Mouse (Mus musculus) T-helper 2 cell (primary cell): ENCODE results near the gene Gm21149.
"Not testable (repeated sequence)": the region's sequence is repeated elsewhere in the genome, so short reads cannot be mapped to it uniquely, and the experiment has no call there.

Experiments
- in situ Hi-C: fragments of 300-600 bp; cut with MboI, MseI; formaldehyde crosslinking; loops from one replicate; pipeline ENCODE4 v1.15.1; 2025; ENCODE audit warnings: high pct_unique_total_duplicates

Gene Gm21149

DNA sequence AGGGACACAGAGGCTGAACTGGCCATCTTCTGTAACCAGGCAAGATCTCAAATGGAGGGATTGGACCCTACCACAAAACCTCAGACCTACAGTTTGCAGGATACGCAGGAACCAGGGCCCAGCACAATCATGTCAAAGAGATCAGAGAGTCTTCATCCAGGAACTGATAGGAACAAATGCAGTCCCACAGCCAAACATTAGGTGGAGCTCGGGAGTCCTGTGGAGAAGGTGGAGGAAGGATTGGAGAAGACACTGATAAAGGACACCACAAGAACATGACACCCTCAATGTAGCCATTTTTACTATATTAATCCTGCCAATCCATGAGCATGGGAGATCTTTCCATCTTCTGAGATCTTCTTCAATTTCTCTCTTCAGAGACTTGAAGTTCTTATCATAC lies 12.8 kb downstream of the Gm21149 start:
- in situ Hi-C loops: not testable (repeated sequence)

DNA sequence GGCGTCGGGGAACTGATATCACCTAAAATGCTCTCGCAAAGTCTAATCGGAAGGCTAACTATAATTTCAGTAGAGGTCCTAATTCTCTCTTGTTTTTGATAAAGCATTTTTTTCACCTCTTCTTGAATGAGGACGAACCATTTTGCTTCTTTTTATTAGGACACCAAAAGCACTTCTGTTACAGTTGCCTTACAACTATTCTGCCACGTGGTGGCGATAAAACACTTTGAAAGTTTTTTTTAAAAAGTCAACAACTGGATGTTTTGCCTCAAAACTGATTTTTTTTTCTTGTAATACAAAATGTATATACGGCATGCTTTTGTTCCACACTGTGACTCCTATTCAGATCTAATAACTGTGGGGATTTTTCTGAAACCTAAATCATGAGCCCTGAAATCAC lies 14.7 kb downstream of the Gm21149 start:
- in situ Hi-C loops: not testable (repeated sequence)

DNA sequence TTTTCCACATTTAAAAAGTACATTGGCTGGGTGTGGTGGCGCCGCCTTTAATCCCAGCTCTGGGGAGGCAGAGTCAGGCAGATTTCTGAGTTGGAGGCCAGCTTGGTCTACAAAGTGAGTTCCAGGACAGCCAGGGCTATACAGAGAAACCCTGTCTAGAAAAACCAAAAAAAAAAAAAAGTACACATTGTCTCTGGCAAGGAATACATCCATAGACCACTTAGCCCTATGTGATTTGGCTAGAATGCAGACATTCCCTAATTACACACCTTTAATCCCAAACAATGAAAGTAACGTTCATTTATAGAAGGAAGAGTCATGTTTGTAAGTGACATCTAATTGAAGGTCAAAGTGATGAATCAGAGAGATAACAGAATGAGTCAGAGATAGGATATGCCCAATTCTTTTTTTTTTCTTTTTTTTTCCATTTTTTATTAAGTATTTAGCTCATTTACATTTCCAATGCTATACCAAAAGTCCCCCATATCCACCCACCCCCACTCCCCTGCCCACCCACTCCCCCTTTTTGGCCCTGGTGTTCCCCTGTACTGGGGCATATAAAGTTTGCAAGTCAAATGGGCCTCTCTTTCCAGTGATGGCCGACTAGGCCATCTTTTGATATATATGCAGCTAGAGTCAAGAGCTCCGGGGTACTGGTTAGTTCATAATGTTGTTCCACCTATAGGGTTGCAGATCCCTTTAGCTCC lies 18.3 kb downstream of the Gm21149 start:
- in situ Hi-C loops: not testable (repeated sequence)
